Mouse (Mus musculus) forebrain, embryonic 14.5 days (tissue): ENCODE data around the gene Gm3409. TPM values are rescaled to one million over a fixed set of nuclear protein-coding genes. Genes with fewer than 3 reads are reported as not detected.
"Not testable (repeated sequence)": the region's sequence is repeated elsewhere in the genome, so short reads cannot be mapped to it uniquely, and the experiment has no call there.

Source experiments
- ATAC-seq: fragments of 200-750 bp; cut with Nextera tagmentation; 2 replicates; pipeline ENCODE4 v1.8.0; 2017; ENCODE audit warnings: mild to moderate bottlenecking, moderate library complexity
- DNase-seq: peaks from one replicate; pipeline ENCODE4 v3.0.0-alpha.2; 2015; ENCODE audit warnings: low spot score
- H3K27ac ChIP-seq: fragments of 300-500 bp; sonication (generic); 2 replicates; pipeline ENCODE4 v1.5.1; 2014; ENCODE audit warnings: low read depth, mild to moderate bottlenecking, control low read depth, low read length, moderate library complexity
- H3K27me3 ChIP-seq: fragments of 300-500 bp; sonication (generic); replicated peaks from 2 replicates; pipeline ENCODE4 v1.6.1; 2014; ENCODE audit warnings: low read length, control low read depth, mixed read lengths; ENCODE audit not compliant: control insufficient read depth, insufficient read depth
- H3K36me3 ChIP-seq: fragments of 300-500 bp; sonication (generic); 2 replicates; pipeline ENCODE4 v1.6.1; 2014; ENCODE audit warnings: low read length, control low read depth; ENCODE audit not compliant: control insufficient read depth, insufficient read depth
- H3K4me1 ChIP-seq: fragments of 300-500 bp; sonication (generic); 2 replicates; pipeline ENCODE4 v1.6.1; 2014; ENCODE audit warnings: antibody characterized with exemption, low read length, control low read depth; ENCODE audit not compliant: control insufficient read depth, insufficient read depth
- H3K4me2 ChIP-seq: fragments of 300-500 bp; sonication (generic); 2 replicates; pipeline ENCODE4 v1.6.1; 2014; ENCODE audit warnings: mild to moderate bottlenecking, control low read depth, low read length
- H3K4me3 ChIP-seq: fragments of 300-500 bp; sonication (generic); 2 replicates; pipeline ENCODE4 v1.5.1; 2014; ENCODE audit warnings: low read depth, low read length, control low read depth
- H3K9ac ChIP-seq: fragments of 300-500 bp; sonication (generic); 2 replicates; pipeline ENCODE4 v1.6.1; 2014; ENCODE audit warnings: mild to moderate bottlenecking, low read length, control low read depth, moderate library complexity
- H3K9me3 ChIP-seq: fragments of 300-500 bp; sonication (generic); replicated peaks from 2 replicates; pipeline ENCODE4 v1.6.1; 2016; ENCODE audit warnings: low read length, control low read depth, mixed read lengths; ENCODE audit not compliant: control insufficient read depth
- WGBS: fragments of 180-500 bp; shearing (Covaris S2); extraction: QIAGEN DNeasy Blood & Tissue Kit; methylation state at CpG from one replicate; pipeline ENCODE4 v1.1.7; 2014; 5-methylcytosine and 5-hydroxymethylcytosine counted together
- polyA plus RNA-seq: library from polyadenylated mRNA; unstranded; fragments of >200 nt; fragmentation: Nextera tagmentation; extraction: Ambion mirVana; gene quantifications from 2 replicates; pipeline ENCODE4 v1.2.1, GENCODE M21; 2014

Gm3409 gene
- not detected in 2 replicates for polyA plus RNA-seq

GRCm38 (mm10) chr5:146537347-146537746 is at the start of gene Gm3409:
Gene Gm3409 (plus strand): TSS chr5:146537647.
- H3K9ac ChIP-seq, DNase-seq, H3K27ac ChIP-seq, H3K9me3 ChIP-seq, H3K4me3 ChIP-seq, H3K27me3 ChIP-seq, H3K36me3 ChIP-seq, ATAC-seq, H3K4me1 ChIP-seq, H3K4me2 ChIP-seq: not testable (repeated sequence)
- WGBS: 89% methylated on average over 2 of the region's 3 CpGs

DNA sequence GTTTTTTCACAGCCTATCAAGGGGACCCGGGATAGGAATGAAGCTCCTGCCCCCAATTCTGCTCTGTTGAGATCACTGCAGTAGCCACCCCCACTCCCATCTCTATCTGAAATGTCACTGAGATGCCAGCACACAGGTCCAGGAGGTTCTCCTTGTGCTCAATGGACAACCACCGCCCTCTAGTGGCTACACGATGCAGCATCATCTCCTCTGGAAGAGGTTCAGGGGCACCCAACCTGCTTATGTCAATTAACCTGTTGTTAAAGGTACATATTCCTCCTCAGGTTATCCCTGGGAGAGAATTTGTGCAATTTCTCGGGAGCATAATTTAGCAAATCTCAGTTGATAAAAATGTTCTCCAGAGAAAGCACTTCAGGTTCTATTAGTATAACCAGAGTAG is 48.5 kb upstream of the Gm3409 start:
- H3K9ac ChIP-seq, H3K4me1 ChIP-seq, ATAC-seq, H3K27me3 ChIP-seq, H3K4me3 ChIP-seq, H3K36me3 ChIP-seq, H3K27ac ChIP-seq, DNase-seq, H3K4me2 ChIP-seq, H3K9me3 ChIP-seq: not testable (repeated sequence)
- 16% methylated on average over 3 of the region's 4 CpGs for WGBS

- no CpG with 5 or more reads among the region's 5 CpGs for WGBS
- not testable (repeated sequence) for H3K9me3 ChIP-seq, H3K4me1 ChIP-seq, H3K4me3 ChIP-seq, H3K27me3 ChIP-seq, H3K36me3 ChIP-seq, ATAC-seq, H3K27ac ChIP-seq, H3K9ac ChIP-seq, DNase-seq, H3K4me2 ChIP-seq
Observed at GRCm38 (mm10) chr5:146491063-146491462, 46.4 kb upstream of the Gm3409 start, which contains the start of gene Gm6370. Gene Gm6370 (plus strand): TSS chr5:146491363.

- H3K9ac ChIP-seq, ATAC-seq, H3K27me3 ChIP-seq, H3K4me1 ChIP-seq, DNase-seq, H3K4me3 ChIP-seq, H3K4me2 ChIP-seq, H3K9me3 ChIP-seq, H3K36me3 ChIP-seq, H3K27ac ChIP-seq: not testable (repeated sequence)
- no CpG with 5 or more reads among the region's 5 CpGs for WGBS
Observed at GRCm38 (mm10) chr5:146502099-146502498, 35.3 kb upstream of the Gm3409 start, which contains the start of gene 4930449I24Rik. Gene 4930449I24Rik (plus strand): TSS chr5:146502399.

- no CpG with 5 or more reads among the region's 5 CpGs for WGBS
- H3K27ac ChIP-seq, H3K4me1 ChIP-seq, DNase-seq, H3K4me2 ChIP-seq, ATAC-seq, H3K9me3 ChIP-seq, H3K36me3 ChIP-seq, H3K27me3 ChIP-seq, H3K4me3 ChIP-seq, H3K9ac ChIP-seq: not testable (repeated sequence)
Observed at GRCm38 (mm10) chr5:146513823-146514222, 23.6 kb upstream of the Gm3409 start, which contains the start of gene Gm3402. Gene Gm3402 (plus strand): TSS chr5:146514123.

- no CpG with 5 or more reads among the region's 3 CpGs for WGBS
- H3K4me3 ChIP-seq: not testable (repeated sequence)
Observed at GRCm38 (mm10) chr5:146525501-146525900, 11.9 kb upstream of the Gm3409 start, which contains the start of gene Gm3404. Gene Gm3404 (plus strand): TSS chr5:146525801.

GRCm38 (mm10) chr5:146555836-146556235 is 18.4 kb downstream of the Gm3409 start, which contains the start of gene Gm3415:
Gene Gm3415 (plus strand): TSS chr5:146556136.
- H3K9ac ChIP-seq, H3K36me3 ChIP-seq, H3K9me3 ChIP-seq, ATAC-seq, DNase-seq, H3K27ac ChIP-seq, H3K4me3 ChIP-seq, H3K27me3 ChIP-seq, H3K4me1 ChIP-seq, H3K4me2 ChIP-seq: not testable (repeated sequence)
- WGBS: no CpG with 5 or more reads among the region's 3 CpGs

More at GRCm38 (mm10) chr5:146525501-146525900, 11.9 kb upstream of the Gm3409 start, which contains the start of gene Gm3404:
- not testable (repeated sequence) for H3K9ac ChIP-seq, H3K27me3 ChIP-seq, H3K4me1 ChIP-seq, H3K27ac ChIP-seq, H3K9me3 ChIP-seq, H3K4me2 ChIP-seq, DNase-seq, H3K36me3 ChIP-seq, ATAC-seq

DNA sequence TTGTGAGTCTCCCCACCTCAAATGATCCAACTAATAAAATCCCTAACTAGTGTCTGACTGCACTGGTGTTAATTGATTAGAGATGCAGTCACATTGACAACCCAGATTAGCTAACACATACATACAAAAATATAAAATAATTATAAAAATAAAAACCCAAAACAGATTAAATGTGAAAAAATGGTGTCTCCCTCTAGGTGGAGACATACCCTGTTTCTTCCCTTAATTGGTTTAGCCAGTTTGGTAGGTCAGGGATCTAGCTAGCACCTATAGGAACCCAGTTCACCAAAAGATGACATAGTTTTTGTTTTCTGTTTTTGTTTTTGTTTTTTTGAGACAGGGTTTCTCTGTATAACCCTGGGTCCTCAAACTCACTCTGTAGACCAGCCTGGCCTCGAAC is 26.8 kb downstream of the Gm3409 start:
- no peaks in the 10 kb centered on the region for H3K4me1 ChIP-seq
- ATAC-seq: no peak

GRCm38 (mm10) chr5:146567054-146567453 is 29.6 kb downstream of the Gm3409 start:
- WGBS: 64% methylated on average over 4 of the region's 4 CpGs
- Histone ChIP-seq H3K27ac (no peak overlapping the region), H3K4me3 (no peak overlapping the region), H3K9me3 (no peaks in the 10 kb centered on the region), H3K4me1 (no peaks in the 10 kb centered on the region), H3K4me2 (no peak overlapping the region), H3K27me3 (no peaks in the 10 kb centered on the region), H3K9ac (no peak overlapping the region), H3K36me3 (no peaks in the 10 kb centered on the region)
- peak; percentile 54 for DNase-seq
- ATAC-seq: no peak

More for the DNA sequence above, 26.8 kb downstream of the Gm3409 start:
- no peaks in the 10 kb centered on the region for H3K9me3 ChIP-seq
- H3K4me3 ChIP-seq: no peak overlapping the region
- no peak overlapping the region for H3K4me2 ChIP-seq
- H3K9ac ChIP-seq: no peak overlapping the region
- 88% methylated on average over 1 of the region's 1 CpGs for WGBS
- H3K36me3 ChIP-seq: no peaks in the 10 kb centered on the region
- H3K27me3 ChIP-seq: no peaks in the 10 kb centered on the region
- DNase-seq: no peak
- H3K27ac ChIP-seq: no peak overlapping the region
